Comparison of ENCODE assay signal across 25 mouse cellular contexts in genomic region chr7:47056273-47056672, GRCm38 (mm10). TPM values are rescaled to one million over a fixed set of nuclear protein-coding genes. Genes with fewer than 3 reads are reported as not detected.
DNase-seq lines count a peak whose midpoint lies in the region; ATAC-seq and TF ChIP-seq lines count a peak whose summit lies in the region.
"Had no signal": no experiment of that assay in that cellular context is flagged by ENCODE, and none has a peak within 500 bp of the region (broad histone marks: within the 10 kb centered on the region; RNA-seq: fewer than 3 reads in every experiment).

No protein-coding gene starts in this region.

- H3K9ac ChIP-seq in liver, postnatal 0 days (replicated peaks): no peak overlapping the region
- no peak overlapping the region for H3K9ac ChIP-seq in liver, embryonic 12.5 days
- H3K9ac ChIP-seq: embryonic facial prominence, embryonic 12.5 days; embryonic facial prominence, embryonic 15.5 days; forebrain, postnatal 0 days; heart, embryonic 12.5 days; heart, embryonic 15.5 days; hindbrain, embryonic 14.5 days had no signal

- no peak for TF ChIP-seq EP300 in liver, postnatal 0 days (IDR thresholded peaks at IDR 0.05; ENCODE audit: low read depth)

- no peaks in the 10 kb centered on the region for H3K9me3 ChIP-seq in liver, postnatal 0 days (ENCODE audit: low read length)
- no peaks in the 10 kb centered on the region for H3K9me3 ChIP-seq in liver, embryonic 12.5 days (replicated peaks)
- H3K9me3 ChIP-seq: embryonic facial prominence, embryonic 12.5 days; embryonic facial prominence, embryonic 15.5 days; G1E; heart, embryonic 12.5 days; heart, embryonic 15.5 days had no signal

- H3K36me3 ChIP-seq in liver, postnatal 0 days (replicated peaks; ENCODE audit: insufficient read depth, low read length): peaks cover 5% of the 10 kb centered on the region
- H3K36me3 ChIP-seq in liver, embryonic 12.5 days: peaks cover 17% of the 10 kb centered on the region
- H3K36me3 ChIP-seq: G1E had no signal

- no peak for ATAC-seq in liver, postnatal 0 days
- ATAC-seq in liver, embryonic 12.5 days: no peak
- peak; percentile 7 to 22; a peak in 2 of 4 replicates for ATAC-seq in hematopoietic stem cell, adult 5-6 weeks (replicated peaks in 1 of 2; ENCODE audit: insufficient read depth in 1 of 2, low FRiP score in 2 of 2, low TSS enrichment in 1 of 2, low read depth in 1 of 2, poor library complexity in 2 of 2, severe bottlenecking in 2 of 2)
- ATAC-seq in megakaryocyte progenitor cell, adult 5-6 weeks (replicated peaks; ENCODE audit: poor library complexity): peak; percentile 51
- ATAC-seq: forebrain, embryonic 14.5 days; forebrain, postnatal 0 days; hindbrain, postnatal 0 days; Patski had no signal

- TF ChIP-seq CTCF in liver, postnatal 0 days (IDR thresholded peaks at IDR 0.05; ENCODE audit: low read depth): no peak

- DNase-seq in liver, postnatal 0 days: peak; percentile 33
- peak; percentile 36 for DNase-seq in 416B (ENCODE audit: low read depth)
- no peak for DNase-seq in adrenal gland, adult (ENCODE audit: inconsistent age in 2 of 2, low spot score in 1 of 2)
- no peak for DNase-seq in right cerebral cortex, postnatal 36 days (ENCODE audit: low spot score in 2 of 2)
- DNase-seq: adrenal gland, adult 2 months; adrenal gland, postnatal 25 days; cerebellum, adult 18-20 months; cerebellum, adult 9-10 months; cerebellum, postnatal 14 days; forebrain, postnatal 0 days; gastrocnemius, adult 2 months; gastrocnemius, postnatal 14 days had no signal

- WGBS in liver, postnatal 0 days (ENCODE audit: insufficient replicate concordance): 63% methylated on average over 4 of the region's 4 CpGs
- 51% methylated on average over 4 of the region's 4 CpGs for WGBS in liver, embryonic 12.5 days (ENCODE audit: insufficient replicate concordance)

- peaks cover 33% of the 10 kb centered on the region for H3K4me1 ChIP-seq in liver, postnatal 0 days (ENCODE audit: insufficient read depth)
- H3K4me1 ChIP-seq in liver, embryonic 12.5 days: peaks cover 39% of the 10 kb centered on the region

- H3K4me2 ChIP-seq in liver, postnatal 0 days (ENCODE audit: low read depth, low read length): no peak overlapping the region
- H3K4me2 ChIP-seq in liver, embryonic 12.5 days: no peak overlapping the region
- H3K4me2 ChIP-seq: embryonic facial prominence, embryonic 12.5 days; embryonic facial prominence, embryonic 15.5 days; heart, embryonic 12.5 days; heart, embryonic 15.5 days; hindbrain, embryonic 14.5 days had no signal

- H3K27me3 ChIP-seq in liver, postnatal 0 days (ENCODE audit: insufficient read depth, low read length): no peaks in the 10 kb centered on the region
- H3K27me3 ChIP-seq in liver, embryonic 12.5 days (replicated peaks): peaks cover 47% of the 10 kb centered on the region
- H3K27me3 ChIP-seq: CH12.LX; embryonic facial prominence, embryonic 12.5 days; embryonic facial prominence, embryonic 15.5 days; heart, embryonic 12.5 days; heart, embryonic 15.5 days; Patski had no signal

- no peak overlapping the region for H3K27ac ChIP-seq in liver, postnatal 0 days (ENCODE audit: low read depth)
- no peak overlapping the region for H3K27ac ChIP-seq in liver, embryonic 12.5 days
- H3K27ac ChIP-seq: embryonic facial prominence, embryonic 12.5 days; embryonic facial prominence, embryonic 15.5 days; gastrocnemius, adult 2 months; heart, embryonic 15.5 days; hindbrain, embryonic 14.5 days; hindbrain, postnatal 0 days had no signal

- H3K4me3 ChIP-seq in liver, postnatal 0 days (ENCODE audit: low read depth, low read length): no peak overlapping the region
- H3K4me3 ChIP-seq in liver, embryonic 12.5 days: no peak overlapping the region
- H3K4me3 ChIP-seq: embryonic facial prominence, embryonic 12.5 days; embryonic facial prominence, embryonic 15.5 days; gastrocnemius, adult 2 months; heart, embryonic 12.5 days; heart, embryonic 15.5 days had no signal

RNA-seq across cellular contexts. Expression of gene Tmem86a, which starts 5.9 kb away (rescaled TPM):
- 35.6 and 42.0 TPM in 2 replicates for polyA plus RNA-seq in liver, postnatal 0 days (2015; fragmentation: Nextera tagmentation; extraction: Ambion mirVana)
- 20.2 and 20.3 TPM in 2 replicates for polyA plus RNA-seq in liver, embryonic 12.5 days (2016; fragmentation: Nextera tagmentation; extraction: Ambion mirVana)
- total RNA-seq in hematopoietic stem cell, adult 5-6 weeks (2017): 1.5 and 2.3 TPM in 2 replicates
- 2.3 and 4.0 TPM in 2 replicates for total RNA-seq in megakaryocyte progenitor cell, adult 5-6 weeks (2015)
- total RNA-seq in megakaryocyte progenitor cell, adult 5-6 weeks (2017): 1.4 and 2.2 TPM in 2 replicates

RNA-seq across cellular contexts. Expression of gene Spty2d1, which starts 48.1 kb away (rescaled TPM):
- polyA plus RNA-seq in liver, postnatal 0 days (2015; fragmentation: Nextera tagmentation; extraction: Ambion mirVana): 6.0 and 6.4 TPM in 2 replicates
- polyA plus RNA-seq in liver, embryonic 12.5 days (2016; fragmentation: Nextera tagmentation; extraction: Ambion mirVana): 16.8 and 17.7 TPM in 2 replicates
- 42.0 and 43.9 TPM in 2 replicates for total RNA-seq in hematopoietic stem cell, adult 5-6 weeks (2017)
- total RNA-seq in megakaryocyte progenitor cell, adult 5-6 weeks (2015): 30.4 and 34.9 TPM in 2 replicates
- 25.4 and 30.7 TPM in 2 replicates for total RNA-seq in megakaryocyte progenitor cell, adult 5-6 weeks (2017)

Comparison
In these comparisons a context has a peak if more than half of its experiments do, and no peak if none do; other contexts are left out.
1. ATAC-seq: peak in hematopoietic stem cell, adult 5-6 weeks (2 of 2) and megakaryocyte progenitor cell, adult 5-6 weeks (single experiment); none in liver, postnatal 0 days (single experiment) and liver, embryonic 12.5 days (single experiment).
2. DNase-seq: peak in liver, postnatal 0 days (single experiment) and 416B (single experiment); none in adrenal gland, adult (0 of 2) and right cerebral cortex, postnatal 36 days (0 of 2).